Mouse (Mus musculus): ENCODE measurements around the gene Clip1. TPM values are rescaled to one million over a fixed set of nuclear protein-coding genes. Genes with fewer than 3 reads are reported as not detected.

Clip1 gene
- polyA plus RNA-seq, 1 experiment from 2014 or later: 70.7 TPM

DNA sequence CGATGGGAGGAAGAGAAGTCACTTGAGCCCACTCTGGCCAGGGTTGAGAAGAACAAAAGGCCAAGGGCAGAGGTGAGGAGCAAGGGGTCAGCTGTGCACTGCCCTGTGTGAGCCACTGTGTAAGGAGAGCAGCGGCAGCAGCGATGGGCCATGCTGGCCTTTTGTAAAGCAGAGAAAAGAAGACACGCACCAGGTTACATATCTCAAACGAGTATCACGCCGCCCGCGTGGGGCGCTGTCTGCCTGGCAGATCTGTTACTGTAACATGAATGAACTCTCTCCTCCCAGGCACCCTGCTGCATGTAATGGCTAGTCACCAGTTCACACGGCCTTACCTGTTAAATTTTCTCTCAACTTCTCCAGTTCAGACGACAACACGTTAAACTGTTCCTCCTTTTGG is 62.0 kb downstream of the Clip1 start:
- Histone ChIP-seq H3K4me3 (replicated peaks; ENCODE audit: low read length) (no peak overlapping the region), H3K9me3 (ENCODE audit: control insufficient read depth, low read length) (no peaks in the 10 kb centered on the region), H3K27ac (no peak overlapping the region), H3K27me3 (ENCODE audit: control insufficient read depth, insufficient read depth, low read length) (no peaks in the 10 kb centered on the region), H3K4me1 (replicated peaks; ENCODE audit: control insufficient read depth, insufficient read depth, low read length) (no peaks in the 10 kb centered on the region), H3K9ac (no peak overlapping the region), H3K4me2 (replicated peaks) (no peak overlapping the region), H3K36me3 (replicated peaks; ENCODE audit: control insufficient read depth, insufficient read depth) (peaks cover 76% of the 10 kb centered on the region)
- DNase-seq (ENCODE audit: low spot score) (peak; percentile 53), ATAC-seq (ENCODE audit: low FRiP score) (no peak)
- 32% methylated on average over 13 of the region's 13 CpGs for WGBS

DNA sequence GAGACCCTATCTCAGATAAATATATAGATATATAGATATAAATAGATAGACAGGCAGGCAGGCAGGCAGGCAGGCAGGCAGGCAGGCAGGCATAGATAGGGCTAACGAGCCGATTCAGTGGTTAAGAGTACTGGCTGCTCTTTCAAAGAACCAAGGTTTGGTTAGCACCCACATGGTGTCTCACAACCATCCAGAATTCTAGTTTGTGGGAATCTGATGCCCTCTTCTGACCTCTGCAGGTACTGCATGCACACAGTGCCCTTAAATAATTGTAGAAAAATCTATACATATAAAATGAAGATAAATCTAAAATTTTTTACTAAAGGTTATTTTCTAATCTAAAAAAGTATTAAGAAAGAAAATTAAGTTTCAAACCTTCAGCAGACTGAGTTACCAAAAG is 65.9 kb downstream of the Clip1 start:
- ATAC-seq (ENCODE audit: low FRiP score) (no peak), DNase-seq (ENCODE audit: low spot score) (peak; percentile 46)
- Histone ChIP-seq H3K4me2 (replicated peaks) (no peak overlapping the region), H3K4me3 (replicated peaks; ENCODE audit: low read length) (no peak overlapping the region), H3K9ac (no peak overlapping the region), H3K4me1 (replicated peaks; ENCODE audit: control insufficient read depth, insufficient read depth, low read length) (no peaks in the 10 kb centered on the region), H3K36me3 (replicated peaks; ENCODE audit: control insufficient read depth, insufficient read depth) (peaks cover 92% of the 10 kb centered on the region), H3K27me3 (ENCODE audit: control insufficient read depth, insufficient read depth, low read length) (no peaks in the 10 kb centered on the region), H3K27ac (no peak overlapping the region), H3K9me3 (ENCODE audit: control insufficient read depth, low read length) (no peaks in the 10 kb centered on the region)
- WGBS: 81% methylated on average over 2 of the region's 2 CpGs

DNA sequence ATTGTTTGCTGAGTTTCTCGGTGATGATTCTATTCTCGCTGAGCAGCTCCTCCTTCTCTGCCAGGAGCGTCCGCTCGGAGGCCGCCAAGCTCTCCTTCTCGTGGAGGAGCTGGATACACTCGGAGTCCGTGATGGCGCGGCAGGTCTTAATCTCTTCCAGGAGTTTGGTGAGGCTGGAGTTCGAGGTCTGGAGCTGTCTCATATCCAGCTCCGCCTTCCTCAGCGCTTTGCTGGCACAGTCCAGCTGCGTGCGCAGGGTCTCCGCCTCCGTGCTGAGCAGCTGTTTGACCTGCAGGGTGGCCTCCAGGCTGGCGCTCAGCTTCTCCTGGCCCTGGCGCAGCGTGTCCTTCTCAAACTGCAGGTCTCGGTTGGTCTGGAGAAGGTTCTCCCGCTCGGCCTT is 70.2 kb downstream of the Clip1 start:
- Histone ChIP-seq H3K9ac (no peak overlapping the region), H3K9me3 (ENCODE audit: control insufficient read depth, low read length) (no peaks in the 10 kb centered on the region), H3K4me3 (replicated peaks; ENCODE audit: low read length) (no peak overlapping the region), H3K27ac (no peak overlapping the region), H3K4me1 (replicated peaks; ENCODE audit: control insufficient read depth, insufficient read depth, low read length) (no peaks in the 10 kb centered on the region), H3K36me3 (replicated peaks; ENCODE audit: control insufficient read depth, insufficient read depth) (peaks cover 93% of the 10 kb centered on the region), H3K27me3 (ENCODE audit: control insufficient read depth, insufficient read depth, low read length) (no peaks in the 10 kb centered on the region), H3K4me2 (replicated peaks) (no peak overlapping the region)
- DNase-seq (ENCODE audit: low spot score) (no peak), ATAC-seq (ENCODE audit: low FRiP score) (no peak)
- WGBS: 95% methylated on average over 24 of the region's 24 CpGs

- Histone ChIP-seq H3K9ac (no peak overlapping the region), H3K4me3 (replicated peaks; ENCODE audit: low read length) (no peak overlapping the region), H3K27me3 (ENCODE audit: control insufficient read depth, insufficient read depth, low read length) (no peaks in the 10 kb centered on the region), H3K9me3 (ENCODE audit: control insufficient read depth, low read length) (no peaks in the 10 kb centered on the region), H3K4me2 (replicated peaks) (no peak overlapping the region), H3K4me1 (replicated peaks; ENCODE audit: control insufficient read depth, insufficient read depth, low read length) (no peaks in the 10 kb centered on the region), H3K36me3 (replicated peaks; ENCODE audit: control insufficient read depth, insufficient read depth) (peaks cover 95% of the 10 kb centered on the region), H3K27ac (no peak overlapping the region)
- DNase-seq (ENCODE audit: low spot score) (peak; percentile 88), ATAC-seq (ENCODE audit: low FRiP score) (no peak)
- WGBS: 33% methylated on average over 4 of the region's 4 CpGs
Measured at GRCm38 (mm10) chr5:123609843-123610242, 74.6 kb downstream of the Clip1 start.

DNA sequence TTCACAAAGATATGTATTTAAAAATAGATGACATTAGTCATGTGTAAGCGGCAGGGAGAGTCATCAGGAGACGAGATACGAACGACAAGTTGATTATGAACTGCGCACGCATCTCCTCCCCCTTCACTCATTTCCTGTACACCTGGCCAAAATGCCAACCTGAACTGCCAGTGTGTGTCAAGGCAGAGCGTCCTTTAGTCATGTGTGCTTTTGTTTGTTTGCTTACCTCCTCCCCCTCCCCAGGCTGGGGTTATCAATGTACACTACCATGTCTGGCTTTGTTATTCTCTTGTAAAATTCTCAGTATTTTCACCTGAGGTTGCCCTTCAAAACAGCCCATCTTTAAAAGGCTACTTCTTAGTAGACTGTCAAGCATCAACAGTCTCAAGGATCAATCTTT is 75.0 kb downstream of the Clip1 start:
- Histone ChIP-seq H3K27ac (no peak overlapping the region), H3K27me3 (ENCODE audit: control insufficient read depth, insufficient read depth, low read length) (no peaks in the 10 kb centered on the region), H3K4me2 (replicated peaks) (no peak overlapping the region), H3K4me1 (replicated peaks; ENCODE audit: control insufficient read depth, insufficient read depth, low read length) (no peaks in the 10 kb centered on the region), H3K9me3 (ENCODE audit: control insufficient read depth, low read length) (no peaks in the 10 kb centered on the region), H3K9ac (no peak overlapping the region), H3K4me3 (replicated peaks; ENCODE audit: low read length) (no peak overlapping the region), H3K36me3 (replicated peaks; ENCODE audit: control insufficient read depth, insufficient read depth) (peaks cover 95% of the 10 kb centered on the region)
- WGBS: 90% methylated on average over 7 of the region's 7 CpGs
- ATAC-seq (ENCODE audit: low FRiP score) (no peak), DNase-seq (ENCODE audit: low spot score) (no peak)

DNA sequence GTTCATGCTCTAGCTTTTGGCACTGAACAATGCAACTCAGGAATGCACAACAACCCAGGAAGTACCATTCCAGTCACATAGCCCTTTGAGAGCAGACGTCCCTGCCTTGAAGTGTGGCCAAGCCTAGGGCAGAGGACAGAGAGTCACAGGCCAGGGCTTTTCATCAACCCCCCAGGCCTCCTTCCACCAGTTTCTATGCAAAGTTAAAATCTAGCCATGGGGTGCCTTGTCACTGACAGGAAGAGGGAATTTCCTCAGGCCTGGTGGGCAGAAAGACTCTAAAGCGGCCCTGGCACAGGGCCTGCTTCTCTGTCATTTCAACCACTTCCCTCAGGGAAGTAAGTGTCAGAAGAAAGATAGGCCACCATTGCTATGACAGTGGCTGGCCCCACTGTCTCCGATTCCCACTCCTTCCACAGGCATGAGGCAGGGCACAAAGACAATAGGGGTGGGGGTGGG is 77.2 kb downstream of the Clip1 start:
- no peak for ATAC-seq (ENCODE audit: low FRiP score)
- no peaks in the 10 kb centered on the region for H3K27me3 ChIP-seq (ENCODE audit: control insufficient read depth, insufficient read depth, low read length)
- no peaks in the 10 kb centered on the region; the same call in 1 of the 2 replicates for H3K4me1 ChIP-seq (replicated peaks; ENCODE audit: control insufficient read depth, insufficient read depth, low read length)
- WGBS: 71% methylated on average over 3 of the region's 3 CpGs
- DNase-seq (ENCODE audit: low spot score): no peak
- H3K9ac ChIP-seq: no peak overlapping the region
- no peaks in the 10 kb centered on the region for H3K9me3 ChIP-seq (ENCODE audit: control insufficient read depth, low read length)
- H3K4me3 ChIP-seq (replicated peaks; ENCODE audit: low read length): no peak overlapping the region
- peaks cover 93% of the 10 kb centered on the region for H3K36me3 ChIP-seq (replicated peaks; ENCODE audit: control insufficient read depth, insufficient read depth)
- H3K4me2 ChIP-seq (replicated peaks): no peak overlapping the region
- H3K27ac ChIP-seq: 0 out of 2 replicates have a peak overlapping the region, but pooled peaks have one; percentile 4

- ATAC-seq (ENCODE audit: low FRiP score): no peak
- H3K27me3 ChIP-seq (ENCODE audit: control insufficient read depth, insufficient read depth, low read length): no peaks in the 10 kb centered on the region
- H3K9me3 ChIP-seq (ENCODE audit: control insufficient read depth, low read length): no peaks in the 10 kb centered on the region
- H3K4me1 ChIP-seq (replicated peaks; ENCODE audit: control insufficient read depth, insufficient read depth, low read length): no peaks in the 10 kb centered on the region; the same call in 1 of the 2 replicates
- WGBS: 38% methylated on average over 11 of the region's 11 CpGs
- peak overlapping the region; percentile 26; the same call in 1 of the 2 replicates for H3K27ac ChIP-seq
- DNase-seq (ENCODE audit: low spot score): peak; percentile 42
- no peak overlapping the region for H3K4me3 ChIP-seq (replicated peaks; ENCODE audit: low read length)
- H3K4me2 ChIP-seq (replicated peaks): no peak overlapping the region
- H3K36me3 ChIP-seq (replicated peaks; ENCODE audit: control insufficient read depth, insufficient read depth): peaks cover 93% of the 10 kb centered on the region
- no peak overlapping the region for H3K9ac ChIP-seq
Measured at GRCm38 (mm10) chr5:123603496-123603895, 80.9 kb downstream of the Clip1 start.

GRCm38 (mm10) chr5:123602174-123602573 is 82.2 kb downstream of the Clip1 start:
- ATAC-seq (ENCODE audit: low FRiP score) (no peak), DNase-seq (ENCODE audit: low spot score) (no peak)
- Histone ChIP-seq H3K9me3 (ENCODE audit: control insufficient read depth, low read length) (no peaks in the 10 kb centered on the region), H3K4me3 (replicated peaks; ENCODE audit: low read length) (no peak overlapping the region), H3K27me3 (ENCODE audit: control insufficient read depth, insufficient read depth, low read length) (no peaks in the 10 kb centered on the region), H3K4me2 (replicated peaks) (no peak overlapping the region), H3K27ac (no peak overlapping the region), H3K36me3 (replicated peaks; ENCODE audit: control insufficient read depth, insufficient read depth) (peaks cover 89% of the 10 kb centered on the region), H3K9ac (no peak overlapping the region), H3K4me1 (replicated peaks; ENCODE audit: control insufficient read depth, insufficient read depth, low read length) (no peaks in the 10 kb centered on the region; the same call in 1 of the 2 replicates)
- 85% methylated on average over 6 of the region's 6 CpGs for WGBS

DNA sequence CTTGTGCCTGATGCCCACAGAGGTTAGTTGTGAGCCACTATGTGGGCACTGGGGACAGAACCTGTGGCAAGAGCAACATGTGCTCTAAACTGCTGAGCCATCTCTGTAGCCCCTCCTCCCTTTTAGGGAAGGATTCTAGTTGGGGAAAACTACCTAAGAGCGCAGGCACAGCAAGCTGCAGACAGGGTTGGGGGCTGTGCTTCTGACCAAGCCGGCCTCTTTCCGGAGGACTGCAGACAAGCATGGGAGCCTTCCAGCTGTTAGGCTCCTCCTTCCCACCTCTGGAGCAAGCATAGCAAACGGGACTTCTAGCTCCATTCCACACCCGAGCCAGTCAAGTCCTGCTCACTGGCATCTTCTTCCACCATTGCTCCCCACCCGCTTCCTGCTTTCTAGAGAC is 85.1 kb downstream of the Clip1 start:
- peaks cover 90% of the 10 kb centered on the region for H3K36me3 ChIP-seq (replicated peaks; ENCODE audit: control insufficient read depth, insufficient read depth)
- 53% methylated on average over 6 of the region's 6 CpGs for WGBS
- no peak overlapping the region; the same call in 1 of the 2 replicates for H3K27ac ChIP-seq
- ATAC-seq (ENCODE audit: low FRiP score) (no peak), DNase-seq (ENCODE audit: low spot score) (no peak)
- no peak overlapping the region for H3K4me2 ChIP-seq (replicated peaks)
- H3K4me1 ChIP-seq (replicated peaks; ENCODE audit: control insufficient read depth, insufficient read depth, low read length): no peaks in the 10 kb centered on the region; the same call in 1 of the 2 replicates
- H3K27me3 ChIP-seq (ENCODE audit: control insufficient read depth, insufficient read depth, low read length): no peaks in the 10 kb centered on the region
- no peak overlapping the region for H3K4me3 ChIP-seq (replicated peaks; ENCODE audit: low read length)
- H3K9me3 ChIP-seq (ENCODE audit: control insufficient read depth, low read length): no peaks in the 10 kb centered on the region
- no peak overlapping the region for H3K9ac ChIP-seq
